Mouse (Mus musculus) heart, embryonic 16.5 days (tissue): ENCODE measurements around the gene Stat4. TPM values are rescaled to one million over a fixed set of nuclear protein-coding genes. Genes with fewer than 3 reads are reported as not detected.

Experiments used
- polyA plus RNA-seq: library from polyadenylated mRNA; unstranded; fragments of >200 nt; fragmentation: Nextera tagmentation; extraction: Ambion mirVana; gene quantifications from 2 replicates; pipeline ENCODE4 v1.2.1, GENCODE M21; 2015

Gene Stat4
- polyA plus RNA-seq, 1 experiment from 2014 or later = 6.1 TPM

Other genes with a start within 250 kb of the Stat4 start
- gene Myo1b, start 71.1 kb upstream of the Stat4 start, polyA plus RNA-seq = 26.6 and 35.2 TPM in 2 replicates
- 36.5 and 50.3 TPM in 2 replicates for gene Stat1, start 132.3 kb downstream of the Stat4 start, polyA plus RNA-seq
- 17.4 and 18.4 TPM in 2 replicates for gene Gls, start 246.1 kb downstream of the Stat4 start, polyA plus RNA-seq